Mouse (Mus musculus) small intestine, adult 2 months (tissue): ENCODE measurements at regions not wholly inside any gene's neighbourhood (a gene's known extent, or its start where the extent isn't known, plus 50 kb on each side); places are given as distances from the start of the nearest gene placed in this dataset.

Source experiments
- CTCF ChIP-seq: fragments of 200-500 bp; IDR thresholded peaks from 2 replicates; pipeline ENCODE4 v1.5.1; 2012; ENCODE audit warnings: low read depth, mild to moderate bottlenecking, control low read depth, inconsistent platforms, low read length, moderate library complexity, mixed read lengths; ENCODE audit not compliant: insufficient replicate concordance, insufficient read length; ENCODE audit errors: extremely low read depth
- POLR2A ChIP-seq: fragments of 200-500 bp; IDR thresholded peaks from 2 replicates; pipeline ENCODE4 v1.6.1; 2012; ENCODE audit warnings: low read depth, mild to moderate bottlenecking, control low read depth, inconsistent platforms, low read length, moderate library complexity

- TF ChIP-seq POLR2A, result no peak
- no peak for TF ChIP-seq CTCF
Measured at GRCm38 (mm10) chr9:23125761-23126704, 96.8 kb upstream of the Bmper start.
